Mouse (Mus musculus) heart, postnatal 4 days (tissue): ENCODE measurements around the gene Gm17359. TPM values are rescaled to one million over a fixed set of nuclear protein-coding genes. Genes with fewer than 3 reads are reported as not detected.

Experiments
- DNase-seq: peaks from one replicate; pipeline ENCODE4 v3.0.0; 2021
- total RNA-seq, 2 experiments: library from RNA; stranded (reverse); gene quantifications; 2 replicates each; pipeline ENCODE4 v1.2.3; 2021

The Gm17359 gene
- not detected for total RNA-seq

GRCm38 (mm10) chr3:79336044-79336766 lies at the start of gene Gm17359:
Gene Gm17359, plus strand, starts transcription at chr3:79336661.
- DNase-seq, result no peak

GRCm38 (mm10) chr3:79287108-79287576 lies 49.3 kb upstream of the Gm17359 start:
- peak; percentile 94 for DNase-seq

- DNase-seq, result peak; percentile 15
Measured at GRCm38 (mm10) chr3:79287699-79288458, 48.6 kb upstream of the Gm17359 start.

GRCm38 (mm10) chr3:79289050-79289449 lies 47.4 kb upstream of the Gm17359 start:
- DNase-seq, result no peak

GRCm38 (mm10) chr3:79293023-79293422 lies 43.4 kb upstream of the Gm17359 start:
- no peak for DNase-seq

GRCm38 (mm10) chr3:79294701-79295100 lies 41.8 kb upstream of the Gm17359 start:
- no peak for DNase-seq

GRCm38 (mm10) chr3:79296049-79296448 lies 40.4 kb upstream of the Gm17359 start:
- no peak for DNase-seq

- no peak for DNase-seq
Measured at GRCm38 (mm10) chr3:79296586-79296985, 39.9 kb upstream of the Gm17359 start.

- DNase-seq, result no peak
Measured at GRCm38 (mm10) chr3:79297281-79297680, 39.2 kb upstream of the Gm17359 start.

GRCm38 (mm10) chr3:79299401-79299800 lies 37.1 kb upstream of the Gm17359 start:
- DNase-seq, result no peak

- DNase-seq, result no peak
Measured at GRCm38 (mm10) chr3:79308605-79309004, 27.9 kb upstream of the Gm17359 start.

- no peak for DNase-seq
Measured at GRCm38 (mm10) chr3:79310184-79310583, 26.3 kb upstream of the Gm17359 start.

- no peak for DNase-seq
Measured at GRCm38 (mm10) chr3:79311895-79312294, 24.6 kb upstream of the Gm17359 start.

GRCm38 (mm10) chr3:79314006-79314698 lies 22.3 kb upstream of the Gm17359 start:
- peak; percentile 15 for DNase-seq

- DNase-seq, result no peak
Measured at GRCm38 (mm10) chr3:79324697-79325526, 11.5 kb upstream of the Gm17359 start.

- DNase-seq, result no peak
Measured at GRCm38 (mm10) chr3:79329691-79330315, 6.7 kb upstream of the Gm17359 start.

- peak; percentile 26 for DNase-seq
Measured at GRCm38 (mm10) chr3:79333051-79333450, 3.4 kb upstream of the Gm17359 start.

- DNase-seq, result no peak
Measured at GRCm38 (mm10) chr3:79333643-79334200, 2.7 kb upstream of the Gm17359 start.

GRCm38 (mm10) chr3:79340737-79341136 lies 4.3 kb downstream of the Gm17359 start:
- DNase-seq, result no peak

GRCm38 (mm10) chr3:79342961-79343735 lies 6.7 kb downstream of the Gm17359 start:
- DNase-seq, result no peak

GRCm38 (mm10) chr3:79349311-79349710 lies 12.8 kb downstream of the Gm17359 start:
- DNase-seq, result no peak
